Mouse (Mus musculus) stomach, embryonic 14.5 days (tissue): ENCODE results near the gene Smc6. TPM values are rescaled to one million over a fixed set of nuclear protein-coding genes. Genes with fewer than 3 reads are reported as not detected.
A peak's percentile ranks its signal among the peaks of the same experiment; 100 is the strongest.

Experiments
- ATAC-seq: fragments of 200-750 bp; cut with Nextera tagmentation; 2 replicates; pipeline ENCODE4 v1.8.0; 2017; ENCODE audit warnings: low read depth, moderate TSS enrichment; ENCODE audit not compliant: insufficient number of reproducible peaks, insufficient read depth, low FRiP score
- H3K27ac ChIP-seq: fragments of 300-500 bp; sonication (generic); 2 replicates; pipeline ENCODE4 v1.5.1; 2014; ENCODE audit warnings: mild to moderate bottlenecking, low read length, moderate library complexity, mixed read lengths
- H3K27me3 ChIP-seq: fragments of 300-500 bp; sonication (generic); 2 replicates; pipeline ENCODE4 v1.6.1; 2014; ENCODE audit warnings: low read length, control low read depth, mixed read lengths; ENCODE audit not compliant: control insufficient read depth, insufficient read depth
- H3K36me3 ChIP-seq: fragments of 300-500 bp; sonication (generic); 2 replicates; pipeline ENCODE4 v1.6.1; 2014; ENCODE audit warnings: mild to moderate bottlenecking, control low read depth, low read length, moderate library complexity, mixed read lengths; ENCODE audit not compliant: control insufficient read depth, insufficient read depth
- H3K4me1 ChIP-seq: fragments of 300-500 bp; sonication (generic); 2 replicates; pipeline ENCODE4 v1.6.1; 2014; ENCODE audit warnings: low read length, control low read depth, mixed read lengths; ENCODE audit not compliant: control insufficient read depth, insufficient read depth
- H3K4me2 ChIP-seq: fragments of 300-500 bp; sonication (generic); replicated peaks from 2 replicates; pipeline ENCODE4 v1.6.1; 2014; ENCODE audit warnings: low read depth, low read length, control low read depth
- H3K4me3 ChIP-seq: fragments of 300-500 bp; sonication (generic); 2 replicates; pipeline ENCODE4 v1.5.1; 2014; ENCODE audit warnings: low read depth, low read length, control low read depth
- H3K9ac ChIP-seq: fragments of 300-500 bp; sonication (generic); replicated peaks from 2 replicates; pipeline ENCODE4 v1.6.1; 2014; ENCODE audit warnings: low read depth, mild to moderate bottlenecking, control low read depth, low read length, moderate library complexity, mixed read lengths
- H3K9me3 ChIP-seq: fragments of 300-500 bp; sonication (generic); 2 replicates; pipeline ENCODE4 v1.6.1; 2016; ENCODE audit warnings: low read depth, low read length, control low read depth; ENCODE audit not compliant: control insufficient read depth
- WGBS: fragments of 180-500 bp; shearing (Covaris S2); extraction: QIAGEN DNeasy Blood & Tissue Kit; methylation state at CpG from one replicate; pipeline ENCODE4 v1.1.7; 2014; 5-methylcytosine and 5-hydroxymethylcytosine counted together
- polyA plus RNA-seq: library from polyadenylated mRNA; unstranded; fragments of >200 nt; fragmentation: Nextera tagmentation; extraction: Ambion mirVana; gene quantifications from 2 replicates; pipeline ENCODE4 v1.2.1, GENCODE M21; 2014

Smc6 gene
- polyA plus RNA-seq, result 135 and 152 TPM in 2 replicates

- Histone ChIP-seq H3K36me3 (no peaks in the 10 kb centered on the region), H3K4me1 (peaks cover 9% of the 10 kb centered on the region), H3K4me2 (peak within 1 kb of the TSS; percentile 89), H3K27me3 (no peaks in the 10 kb centered on the region), H3K4me3 (peak within 1 kb of the TSS; percentile 88), H3K9me3 (no peaks in the 10 kb centered on the region), H3K9ac (peak within 1 kb of the TSS; percentile 87), H3K27ac (peak within 1 kb of the TSS; percentile 89)
- peak; percentile 98 for ATAC-seq
- under 1% methylated on average over 81 of the region's 83 CpGs for WGBS
Measured at GRCm38 (mm10) chr12:11265382-11266281, at the start of gene Smc6, which contains the start of gene Gen1. Smc6 (plus strand) TSS chr12:11265886. Gen1 (minus strand) TSS chr12:11265801.

- Histone ChIP-seq H3K36me3 (no peaks in the 10 kb centered on the region), H3K4me2 (no peak overlapping the region), H3K4me1 (no peaks in the 10 kb centered on the region), H3K9ac (no peak overlapping the region), H3K27me3 (no peaks in the 10 kb centered on the region), H3K4me3 (no peak overlapping the region), H3K27ac (no peak overlapping the region), H3K9me3 (no peaks in the 10 kb centered on the region)
- ATAC-seq, result no peak
- WGBS, result 77% methylated on average over 3 of the region's 3 CpGs
Measured at GRCm38 (mm10) chr12:11216454-11216853, 49.2 kb upstream of the Smc6 start.

- 61% methylated on average over 7 of the region's 7 CpGs for WGBS
- H3K9ac ChIP-seq, result no peak overlapping the region
- ATAC-seq, result no peak
- no peak overlapping the region for H3K27ac ChIP-seq
- no peaks in the 10 kb centered on the region for H3K9me3 ChIP-seq
- H3K4me1 ChIP-seq, result no peaks in the 10 kb centered on the region
- no peak overlapping the region for H3K4me3 ChIP-seq
- H3K36me3 ChIP-seq, result no peaks in the 10 kb centered on the region
- H3K4me2 ChIP-seq, result no peak overlapping the region
- no peaks in the 10 kb centered on the region for H3K27me3 ChIP-seq
Measured at GRCm38 (mm10) chr12:11217726-11218250, 47.9 kb upstream of the Smc6 start.

GRCm38 (mm10) chr12:11221524-11222330 is 44.0 kb upstream of the Smc6 start:
- Histone ChIP-seq H3K4me1 (no peaks in the 10 kb centered on the region), H3K36me3 (no peaks in the 10 kb centered on the region), H3K9me3 (no peaks in the 10 kb centered on the region), H3K27ac (no peak overlapping the region), H3K4me3 (no peak overlapping the region), H3K9ac (no peak overlapping the region), H3K27me3 (no peaks in the 10 kb centered on the region), H3K4me2 (no peak overlapping the region)
- peak; percentile 15; the same call in 1 of the 2 replicates for ATAC-seq
- 58% methylated on average over 20 of the region's 20 CpGs for WGBS

GRCm38 (mm10) chr12:11222566-11222965 is 43.1 kb upstream of the Smc6 start:
- H3K36me3 ChIP-seq, result no peaks in the 10 kb centered on the region
- H3K27me3 ChIP-seq, result no peaks in the 10 kb centered on the region
- WGBS, result 54% methylated on average over 3 of the region's 3 CpGs
- no peaks in the 10 kb centered on the region for H3K9me3 ChIP-seq
- H3K27ac ChIP-seq, result no peak overlapping the region
- no peaks in the 10 kb centered on the region for H3K4me1 ChIP-seq
- no peak overlapping the region for H3K4me2 ChIP-seq
- ATAC-seq, result no peak
- no peak overlapping the region for H3K9ac ChIP-seq
- no peak overlapping the region for H3K4me3 ChIP-seq

- H3K9me3 ChIP-seq, result no peaks in the 10 kb centered on the region
- H3K27me3 ChIP-seq, result no peaks in the 10 kb centered on the region
- no peak overlapping the region for H3K4me3 ChIP-seq
- peak; percentile 46; the same call in 1 of the 2 replicates for ATAC-seq
- no peaks in the 10 kb centered on the region for H3K36me3 ChIP-seq
- no peak overlapping the region for H3K9ac ChIP-seq
- no peak overlapping the region for H3K27ac ChIP-seq
- H3K4me1 ChIP-seq, result no peaks in the 10 kb centered on the region
- no peak overlapping the region for H3K4me2 ChIP-seq
- WGBS, result 76% methylated on average over 10 of the region's 10 CpGs
Measured at GRCm38 (mm10) chr12:11223090-11223489, 42.6 kb upstream of the Smc6 start.

GRCm38 (mm10) chr12:11224722-11225121 is 41.0 kb upstream of the Smc6 start:
- Histone ChIP-seq H3K36me3 (no peaks in the 10 kb centered on the region), H3K27ac (no peak overlapping the region), H3K4me3 (no peak overlapping the region), H3K4me1 (no peaks in the 10 kb centered on the region), H3K9me3 (no peaks in the 10 kb centered on the region), H3K27me3 (no peaks in the 10 kb centered on the region), H3K9ac (no peak overlapping the region), H3K4me2 (no peak overlapping the region)
- WGBS, result 12% methylated on average over 5 of the region's 5 CpGs
- no peak for ATAC-seq

- no peak overlapping the region for H3K9ac ChIP-seq
- H3K4me1 ChIP-seq, result no peaks in the 10 kb centered on the region
- WGBS, result 70% methylated on average over 1 of the region's 1 CpGs
Measured at GRCm38 (mm10) chr12:11226123-11226522, 39.6 kb upstream of the Smc6 start.

More at GRCm38 (mm10) chr12:11226123-11226522, 39.6 kb upstream of the Smc6 start:
- no peaks in the 10 kb centered on the region for H3K27me3 ChIP-seq
- H3K4me2 ChIP-seq, result no peak overlapping the region
- H3K27ac ChIP-seq, result no peak overlapping the region
- H3K9me3 ChIP-seq, result no peaks in the 10 kb centered on the region
- H3K36me3 ChIP-seq, result no peaks in the 10 kb centered on the region
- ATAC-seq, result no peak
- H3K4me3 ChIP-seq, result no peak overlapping the region
